Mouse (Mus musculus) lung, postnatal 0 days (tissue): ENCODE results near the gene Sertad1.

Experiments
- CTCF ChIP-seq: IDR thresholded peaks from 2 replicates; pipeline ENCODE4 v1.5.1; 2016; ENCODE audit warnings: antibody characterized with exemption, mild to moderate bottlenecking
- EP300 ChIP-seq: IDR thresholded peaks from 2 replicates; pipeline ENCODE4 v1.6.1; 2016; ENCODE audit warnings: antibody characterized with exemption, mild to moderate bottlenecking, control low read depth

GRCm38 (mm10) chr7:27522967-27523366 lies 36.3 kb downstream of the Sertad1 start, which contains the start of gene Hipk4:
- TF ChIP-seq CTCF (no peak), EP300 (no peak)
